Mouse (Mus musculus) central nervous system, embryonic 11.5 days (tissue): ENCODE measurements around the gene Eif4a3. TPM values are rescaled to one million over a fixed set of nuclear protein-coding genes. Genes with fewer than 3 reads are reported as not detected.

ENCODE experiments used
- polyA plus RNA-seq: library from polyadenylated mRNA; depleted of rRNA; stranded (reverse); fragments of >200 nt; gene quantifications from 2 replicates; pipeline ENCODE4 v1.2.3, GENCODE M21; 2012; rRNA removed

Gene Eif4a3
- 259 and 260 TPM in 2 replicates for polyA plus RNA-seq

GRCm38 (mm10) chr11:119299391-119300245 is at the start of gene Eif4a3:
Eif4a3 (minus strand) TSS chr11:119300089.

DNA sequence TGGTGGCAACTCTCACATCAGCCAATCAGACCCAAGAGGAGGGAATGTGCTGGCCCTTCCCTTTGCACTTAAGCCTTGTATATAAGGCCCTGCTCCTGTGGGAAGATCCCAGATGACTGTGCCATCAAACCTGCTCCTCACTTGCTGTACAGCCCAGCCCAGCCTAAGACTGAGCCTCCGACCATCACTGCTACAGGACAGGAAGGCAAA is 7.7 kb upstream of the Eif4a3 start, which contains the start of gene Card14:
Gene Card14, plus strand, starts transcription at position 111 of the 210 bp plus-strand sequence.

DNA sequence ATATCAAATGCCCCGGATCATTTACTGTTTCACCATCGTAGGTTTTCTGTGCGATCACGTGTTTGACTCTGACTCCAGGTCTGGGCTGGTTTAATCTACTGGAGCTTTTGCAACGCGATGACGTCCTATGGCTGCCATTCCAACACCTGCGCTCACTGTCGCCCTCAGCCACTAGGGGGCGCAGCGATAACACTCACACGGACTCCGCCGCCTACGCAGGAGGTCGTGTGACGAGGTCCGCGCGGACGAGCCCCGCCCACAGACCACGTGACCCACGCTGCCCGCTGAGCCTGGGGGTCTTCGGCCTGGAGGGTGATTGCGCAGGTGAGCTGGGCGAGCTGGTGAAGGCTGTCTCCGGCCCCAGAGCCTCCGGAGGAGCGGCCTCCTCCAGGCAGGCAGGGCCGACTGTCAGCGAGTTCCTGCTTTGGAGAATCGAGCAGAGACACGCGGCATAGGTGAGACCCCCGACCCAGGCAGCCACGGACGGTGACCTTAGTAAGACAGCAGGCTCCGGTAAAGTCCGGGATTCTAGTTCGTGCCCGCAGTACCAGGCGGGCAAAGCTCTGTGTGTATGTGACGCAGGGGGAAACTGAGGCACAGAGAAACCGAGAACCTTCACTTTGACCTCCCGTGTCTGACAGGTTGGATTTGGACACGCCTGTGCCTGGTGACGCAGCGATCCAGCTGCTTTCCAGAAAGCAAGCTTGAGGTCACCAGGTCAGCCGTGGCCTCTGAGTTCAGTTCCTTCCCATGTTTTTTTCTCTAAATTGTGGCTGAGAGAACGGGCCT is 31.9 kb downstream of the Eif4a3 start, which contains the start of gene Gaa:
Gene Gaa, plus strand, starts transcription at position 120 of the 789 bp plus-strand sequence.

Other genes with a start within 250 kb of the Eif4a3 start
- gene Cbx4, start 213.9 kb downstream of the Eif4a3 start, polyA plus RNA-seq, result 14.5 and 17.9 TPM in 2 replicates
- gene Tbc1d16, start 71.6 kb downstream of the Eif4a3 start, polyA plus RNA-seq, result 36.8 and 38.2 TPM in 2 replicates
- 12.2 and 15.1 TPM in 2 replicates for gene Ccdc40, start 71.5 kb downstream of the Eif4a3 start, polyA plus RNA-seq
- 26.6 and 38.0 TPM in 2 replicates for gene Gaa, start 32.2 kb downstream of the Eif4a3 start, polyA plus RNA-seq
- 0.10 and 0.17 TPM in 2 replicates for gene Card14, start 7.7 kb upstream of the Eif4a3 start, polyA plus RNA-seq
- gene Sgsh, start 55.4 kb upstream of the Eif4a3 start, polyA plus RNA-seq, result 4.3 and 5.2 TPM in 2 replicates
- 6.7 and 11.3 TPM in 2 replicates for gene Slc26a11, start 55.5 kb upstream of the Eif4a3 start, polyA plus RNA-seq
- 2.1 and 5.3 TPM in 2 replicates for gene Rnf213, start 93.0 kb upstream of the Eif4a3 start, polyA plus RNA-seq
- 32.5 and 33.6 TPM in 2 replicates for gene Endov, start 191.3 kb upstream of the Eif4a3 start, polyA plus RNA-seq
- gene Nptx1, start 247.7 kb upstream of the Eif4a3 start, polyA plus RNA-seq, result 2.4 and 3.9 TPM in 2 replicates